In the genomic region with DNA sequence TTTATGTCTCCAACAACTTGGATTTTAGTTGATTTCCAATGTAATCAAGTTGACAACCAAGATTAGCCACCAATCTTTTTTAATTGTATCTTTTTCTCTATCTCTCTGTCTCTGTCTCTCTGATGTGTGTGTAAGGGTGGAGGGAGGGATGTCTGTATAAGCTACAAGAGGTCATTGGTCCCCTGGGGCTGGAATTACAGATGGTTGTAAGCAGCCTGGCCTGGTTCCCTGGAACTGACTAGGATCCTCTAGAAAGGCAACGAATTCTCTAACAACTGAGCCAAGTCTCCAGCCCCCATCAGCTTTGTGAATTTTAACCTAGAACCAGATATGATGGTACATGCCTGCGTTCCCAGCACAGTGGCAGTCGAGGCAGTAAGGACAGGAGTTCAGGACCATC, we compare ENCODE assay signal across 13 mouse cellular contexts.
A peak's percentile ranks its signal among the peaks of the same experiment; 100 is the strongest.
DNase-seq lines count a peak whose midpoint lies in the region.
"Had no signal": no experiment of that assay in that cellular context is flagged by ENCODE, and none has a peak within 500 bp of the region (broad histone marks: within the 10 kb centered on the region; RNA-seq: fewer than 3 reads in every experiment).

No protein-coding gene starts in this region.

- DNase-seq in cerebellum, postnatal 14 days, result peak; percentile 32 to 41
- DNase-seq in cerebellum, adult 8-10 months, result no peak
- peak; percentile 52 for DNase-seq in adipocyte (ENCODE audit: low spot score)
- peak; percentile 29 for DNase-seq in brain, adult 2 months (ENCODE audit: low read depth, low spot score)
- DNase-seq in right cerebral cortex, postnatal 14 days, result no peak
- DNase-seq: adrenal gland, adult 8-10 months; adrenal gland, postnatal 14 days; adrenal gland, postnatal 36 days; cerebellum, adult 11-12 months; cerebellum, adult 2 months; cerebellum, adult 9-11 months; cerebellum, postnatal 36 days; embryo, embryonic 11 days had no signal

Comparison
In these comparisons a context has a peak if more than half of its experiments do, and no peak if none do; other contexts are left out.
1. DNase-seq: peak in cerebellum, postnatal 14 days (2 of 2), adipocyte (single experiment) and brain, adult 2 months (single experiment); none in cerebellum, adult 8-10 months (single experiment) and right cerebral cortex, postnatal 14 days (single experiment).